Mouse (Mus musculus): ENCODE results near the gene Gna11.

Gene Gna11

DNA sequence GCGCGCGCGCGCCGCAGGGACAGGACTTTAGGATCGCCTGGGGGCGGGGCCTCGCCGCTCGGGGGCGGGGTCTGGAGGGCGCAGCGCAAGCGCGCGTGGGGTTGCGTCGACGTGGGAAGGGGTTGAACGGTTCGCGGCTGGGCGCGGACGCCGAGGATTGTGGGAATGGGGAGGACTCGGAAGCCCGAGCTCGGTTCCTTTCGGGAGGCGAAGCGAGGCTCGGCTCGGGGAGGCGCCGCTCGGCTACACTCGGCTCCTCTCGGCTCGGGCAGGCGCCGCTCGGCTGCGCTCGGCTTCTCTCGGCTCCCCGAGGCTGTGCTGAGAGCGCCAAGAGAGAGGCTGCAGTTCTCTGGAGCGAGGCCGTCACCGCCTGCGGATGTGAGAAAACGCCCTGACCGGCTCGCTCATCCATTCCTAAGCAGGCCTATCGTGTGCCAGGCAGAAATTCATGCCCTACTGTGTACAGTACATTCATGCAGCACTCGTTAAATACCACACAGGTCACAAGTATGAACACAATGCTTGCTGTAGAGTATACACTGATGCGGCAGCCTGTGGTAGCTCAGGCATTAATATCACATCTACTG lies at the start of gene Gna11:
Gna11 (minus strand) TSS at position 30 of the 587 bp plus-strand sequence.
- DNase-seq (ENCODE audit: low spot score) = peak; percentile 99

DNA sequence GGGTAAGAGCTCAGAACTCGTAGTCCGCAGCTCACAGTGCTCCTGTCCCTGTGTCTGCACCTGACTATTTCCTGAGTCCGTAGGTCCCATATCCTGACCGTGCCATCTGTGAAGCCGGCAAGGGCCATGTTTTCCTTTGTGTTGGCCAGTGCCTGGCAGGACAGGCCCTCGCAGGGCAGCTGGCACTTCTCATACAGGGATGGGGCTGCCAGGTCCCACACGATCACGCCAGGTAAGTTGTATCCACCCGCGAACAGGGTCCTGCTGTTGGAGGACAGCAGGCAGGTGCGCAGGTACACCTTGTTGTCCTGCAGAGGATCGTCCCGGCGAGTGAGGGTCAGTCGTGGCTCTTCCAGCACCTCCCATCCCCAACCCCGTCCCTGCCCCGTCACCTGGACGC lies 48.9 kb upstream of the Gna11 start:
- no peak for DNase-seq (ENCODE audit: low spot score)

DNA sequence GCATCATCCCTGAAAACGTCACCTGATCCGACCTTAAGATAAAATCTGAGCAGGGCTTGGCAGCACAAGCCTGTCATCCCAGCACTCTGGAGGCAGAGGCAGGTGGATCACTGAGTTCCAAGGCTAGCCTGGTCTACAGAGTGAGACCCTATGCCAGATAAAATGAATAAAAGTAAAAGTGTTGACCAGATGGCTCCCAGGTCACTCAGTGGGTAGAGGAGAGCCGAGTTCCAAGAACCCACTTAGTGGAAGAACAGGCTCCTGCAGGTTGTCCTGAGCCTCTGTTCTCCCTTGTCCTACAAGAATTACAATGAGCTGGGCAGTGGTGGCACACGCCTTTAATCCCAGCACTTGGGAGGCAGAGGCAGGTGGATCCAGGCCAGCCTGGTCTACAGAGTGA lies 48.2 kb upstream of the Gna11 start:
- DNase-seq (ENCODE audit: low spot score) = no peak

DNA sequence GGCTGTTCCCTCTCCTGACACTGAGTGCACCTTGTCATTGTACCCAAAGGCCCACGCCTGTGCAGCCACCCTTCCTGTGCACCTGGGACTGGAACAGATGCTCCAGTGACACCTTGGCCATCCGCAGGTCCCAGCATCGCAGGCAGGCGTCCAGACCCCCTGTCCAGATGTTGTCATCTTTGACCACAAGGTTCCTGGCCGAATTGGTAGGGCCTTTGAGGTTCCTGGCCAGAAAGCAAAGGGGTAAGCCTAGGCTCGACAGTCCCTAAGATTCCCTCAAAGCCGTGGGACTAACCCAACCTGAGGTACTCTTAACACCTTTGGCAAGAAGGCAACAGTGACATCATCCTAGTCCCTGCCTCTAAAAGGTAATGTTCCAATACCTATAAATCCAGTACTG lies 47.6 kb upstream of the Gna11 start:
- no peak for DNase-seq (ENCODE audit: low spot score)

DNA sequence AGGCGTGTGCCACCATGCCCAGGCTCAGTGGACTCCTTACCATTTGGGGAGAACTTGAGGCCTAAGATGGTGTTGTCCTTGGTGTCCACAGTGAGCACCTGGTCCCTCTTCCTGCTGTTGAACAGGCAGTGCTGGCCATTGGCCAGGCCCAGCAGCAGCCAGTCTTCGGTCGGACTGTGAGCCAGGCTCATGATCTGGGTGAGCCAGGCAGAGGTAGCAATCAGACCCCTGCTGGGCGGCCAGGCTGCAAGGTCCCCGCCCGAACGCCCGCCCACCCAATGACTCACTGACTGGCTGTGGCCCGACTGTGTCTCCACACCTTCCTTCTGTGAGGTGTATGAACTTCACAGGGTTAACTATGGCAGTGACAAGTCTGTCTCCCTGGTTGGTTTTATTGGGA lies 46.9 kb upstream of the Gna11 start:
- no peak for DNase-seq (ENCODE audit: low spot score)

DNA sequence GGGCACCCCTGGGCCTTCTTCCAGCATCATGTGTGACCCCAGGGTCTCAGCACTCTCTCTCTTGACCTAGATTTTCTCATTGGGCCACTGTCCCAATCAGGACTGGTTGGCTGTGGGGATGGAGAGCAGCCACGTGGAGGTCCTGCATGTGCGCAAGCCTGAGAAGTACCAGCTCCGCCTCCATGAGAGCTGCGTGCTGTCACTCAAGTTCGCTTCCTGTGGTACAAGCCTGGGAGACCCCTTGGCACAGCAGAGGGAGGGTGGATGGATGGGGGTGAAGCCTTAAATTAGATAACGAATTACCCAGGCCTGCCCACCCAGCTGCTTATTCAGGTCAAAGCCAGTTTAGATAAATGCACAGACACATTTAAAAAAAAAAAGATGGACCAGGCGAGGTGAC lies 43.7 kb upstream of the Gna11 start:
- no peak for DNase-seq (ENCODE audit: low spot score)

DNA sequence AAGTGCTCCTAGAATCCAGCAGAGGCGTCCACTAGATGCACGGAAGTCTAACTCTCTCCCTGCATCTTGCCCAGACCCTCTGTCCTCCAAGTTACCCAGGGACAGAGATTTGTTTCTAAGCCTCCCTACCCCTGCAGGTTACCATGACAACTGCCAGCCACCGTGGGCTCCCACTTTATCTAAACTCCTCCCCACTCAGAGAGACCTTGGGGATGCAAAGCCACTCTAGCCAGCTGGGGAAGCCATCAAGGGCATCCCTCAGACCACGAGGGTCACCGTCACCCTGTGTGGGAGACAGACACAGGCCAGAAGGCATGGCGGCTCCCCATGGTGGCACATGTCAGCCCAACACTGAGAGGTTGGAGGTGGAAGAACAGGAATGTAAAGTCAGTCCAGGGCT lies 38.4 kb upstream of the Gna11 start:
- DNase-seq (ENCODE audit: low spot score) = no peak

DNA sequence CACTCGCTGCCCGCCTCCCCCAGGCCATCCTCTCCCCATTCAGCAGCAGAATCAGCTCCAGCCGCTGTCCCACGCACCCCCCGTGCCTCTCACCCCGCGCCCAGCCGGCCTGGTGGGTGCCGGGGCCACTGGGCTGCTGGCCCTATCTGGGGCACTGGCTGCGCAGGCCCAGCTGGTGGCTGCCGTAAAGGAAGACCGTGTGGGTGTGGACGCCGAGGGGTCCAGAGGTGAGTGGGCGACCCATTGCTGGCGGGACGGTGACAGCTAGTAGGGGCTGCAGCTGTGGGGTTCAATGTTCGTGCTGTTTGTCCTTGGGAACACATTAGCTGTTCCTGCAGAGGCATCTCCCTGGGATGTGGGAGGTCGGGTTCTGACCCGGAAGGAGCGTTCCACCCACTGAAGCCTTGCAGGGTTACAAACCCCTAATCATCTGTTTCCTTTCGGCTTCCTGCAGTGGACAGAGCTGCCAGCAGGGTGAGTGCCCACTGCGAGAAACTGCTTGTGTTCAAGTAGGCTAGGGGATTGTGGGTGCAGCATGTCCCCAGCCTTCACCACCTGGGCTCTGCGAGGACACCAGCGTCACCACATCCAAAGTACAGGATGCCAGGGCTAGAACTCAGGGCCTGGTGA lies 35.6 kb upstream of the Gna11 start:
- no peak for DNase-seq (ENCODE audit: low spot score)

DNA sequence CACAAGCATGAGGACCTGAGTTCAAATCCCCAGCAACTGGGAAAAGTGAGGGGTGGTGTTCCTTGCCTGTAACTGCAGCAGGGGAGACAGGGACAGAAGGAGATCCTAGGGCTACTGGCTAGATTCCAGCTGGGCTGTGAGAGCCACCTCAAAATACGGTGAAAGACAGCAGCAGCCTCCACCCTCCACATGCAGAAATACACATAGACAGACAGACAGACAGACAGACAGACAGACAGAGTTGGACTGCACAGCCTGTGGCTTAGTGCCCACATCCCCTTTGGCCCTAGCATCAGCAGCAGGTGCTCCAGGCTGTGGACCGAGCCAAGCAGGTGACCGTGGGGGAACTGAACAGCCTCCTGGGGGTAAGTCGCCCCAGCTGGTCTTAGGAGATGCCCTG lies 35.0 kb upstream of the Gna11 start:
- no peak for DNase-seq (ENCODE audit: low spot score)

DNA sequence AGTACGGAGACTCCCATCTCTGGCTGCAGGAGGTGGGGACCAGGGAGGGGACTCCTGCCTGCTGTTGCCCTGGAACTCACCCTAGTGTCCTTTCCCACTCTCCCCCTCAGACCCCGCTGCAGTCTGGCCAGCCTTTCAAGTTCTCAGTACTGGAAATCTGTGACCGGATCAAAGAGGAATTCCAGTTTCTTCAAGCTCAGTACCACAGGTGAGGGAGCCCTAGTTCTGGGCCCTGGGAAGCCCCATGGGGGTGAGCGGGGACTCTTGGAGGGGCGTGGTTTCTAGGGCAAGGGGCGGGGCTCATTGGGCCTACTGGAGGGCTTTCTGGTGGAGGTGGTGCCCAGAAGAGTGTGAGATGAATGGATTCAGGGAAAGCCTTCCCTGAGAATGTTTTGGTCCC lies 30.7 kb upstream of the Gna11 start:
- DNase-seq (ENCODE audit: low spot score) = no peak

DNA sequence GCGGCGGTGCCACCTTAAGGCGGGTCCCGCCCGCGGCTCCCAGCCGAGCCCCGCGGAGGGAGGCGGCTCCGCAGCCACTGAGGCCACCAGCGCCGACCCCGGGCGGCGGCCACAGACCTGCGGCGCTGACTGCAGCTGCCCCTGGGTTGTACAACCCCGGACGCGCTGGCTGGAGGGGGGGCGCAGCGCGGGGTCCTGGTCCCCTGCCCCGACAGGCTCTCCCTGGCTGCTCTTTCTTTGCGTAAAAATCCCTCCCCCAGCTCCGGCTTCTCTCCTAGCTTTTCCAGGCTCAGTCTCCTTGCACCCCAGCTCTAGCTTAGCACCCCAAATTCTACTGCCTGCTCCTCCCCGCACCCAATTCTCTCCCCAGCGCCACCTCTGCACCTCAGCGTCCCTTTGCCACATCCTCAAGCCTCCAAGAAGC lies 30.2 kb upstream of the Gna11 start:
- DNase-seq (ENCODE audit: low spot score) = no peak

DNA sequence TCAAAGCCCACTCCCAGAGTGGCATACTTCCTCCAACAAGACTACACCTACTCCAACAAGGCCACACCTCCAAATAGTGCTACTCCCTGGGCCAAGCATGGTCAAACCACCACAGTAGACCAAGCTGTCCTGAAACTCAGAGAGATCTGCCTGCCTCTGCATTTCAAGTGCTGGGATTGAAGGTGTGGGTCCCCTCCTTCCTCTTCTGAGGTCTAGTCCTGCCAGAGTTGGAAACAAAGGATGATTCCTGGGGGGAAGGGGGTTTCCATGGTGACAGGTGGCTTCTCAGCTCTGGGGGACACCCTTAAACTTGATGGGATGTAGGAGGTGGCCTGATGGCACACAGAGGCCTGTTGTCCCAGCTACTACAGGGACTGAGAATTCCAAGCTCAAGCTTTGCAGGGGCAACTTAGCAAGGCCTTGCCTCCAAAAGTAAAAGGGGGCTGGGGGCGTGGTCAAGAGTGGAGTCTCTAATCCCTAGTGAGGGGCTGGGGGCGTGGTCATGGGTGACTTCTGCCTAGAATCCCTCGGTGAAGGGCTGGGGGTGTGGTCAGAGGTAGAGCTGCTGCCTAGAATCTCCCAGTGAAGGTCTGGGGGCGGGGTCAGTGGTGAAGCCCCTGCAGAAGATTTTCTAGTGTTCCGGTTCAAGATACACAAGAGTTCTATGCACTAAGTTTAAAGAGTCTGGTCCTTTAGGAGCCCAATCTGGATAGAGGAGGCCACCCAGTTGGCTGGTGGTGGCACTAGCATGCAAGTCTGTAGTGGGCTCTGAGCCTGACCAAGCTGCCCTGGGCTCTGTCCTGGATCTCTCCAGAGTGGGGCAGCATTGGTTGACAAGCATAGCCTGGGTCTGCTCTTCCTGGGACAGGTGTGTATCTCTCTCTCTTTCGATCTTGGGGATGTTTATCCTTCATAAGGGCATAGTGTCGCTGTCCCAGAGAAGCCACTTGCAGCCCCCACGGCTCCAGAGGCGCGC lies 29.4 kb upstream of the Gna11 start, which contains the start of gene Tle2:
Tle2 (plus strand) TSS at position 481 of the 976 bp plus-strand sequence.
- no peak for DNase-seq (ENCODE audit: low spot score)

DNA sequence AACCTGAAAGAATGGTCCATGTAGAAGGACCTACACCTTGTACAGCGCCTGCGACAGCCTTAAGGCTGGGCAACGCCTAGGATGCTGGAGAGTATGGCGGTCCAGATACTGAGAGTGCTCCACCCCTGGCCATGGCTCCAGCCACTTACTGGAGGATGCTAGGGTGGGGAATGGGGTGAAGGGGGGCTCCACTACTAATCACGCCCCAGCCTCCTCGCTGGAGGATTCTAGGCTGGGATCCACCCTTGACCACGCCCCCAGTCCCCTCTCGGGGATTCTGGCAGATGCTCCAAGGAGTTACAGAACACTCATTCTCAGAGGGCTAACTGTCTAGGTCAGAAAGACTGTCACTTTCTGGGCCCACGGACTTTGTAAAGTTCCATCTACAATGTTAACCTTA lies 28.0 kb upstream of the Gna11 start:
- no peak for DNase-seq (ENCODE audit: low spot score)

DNA sequence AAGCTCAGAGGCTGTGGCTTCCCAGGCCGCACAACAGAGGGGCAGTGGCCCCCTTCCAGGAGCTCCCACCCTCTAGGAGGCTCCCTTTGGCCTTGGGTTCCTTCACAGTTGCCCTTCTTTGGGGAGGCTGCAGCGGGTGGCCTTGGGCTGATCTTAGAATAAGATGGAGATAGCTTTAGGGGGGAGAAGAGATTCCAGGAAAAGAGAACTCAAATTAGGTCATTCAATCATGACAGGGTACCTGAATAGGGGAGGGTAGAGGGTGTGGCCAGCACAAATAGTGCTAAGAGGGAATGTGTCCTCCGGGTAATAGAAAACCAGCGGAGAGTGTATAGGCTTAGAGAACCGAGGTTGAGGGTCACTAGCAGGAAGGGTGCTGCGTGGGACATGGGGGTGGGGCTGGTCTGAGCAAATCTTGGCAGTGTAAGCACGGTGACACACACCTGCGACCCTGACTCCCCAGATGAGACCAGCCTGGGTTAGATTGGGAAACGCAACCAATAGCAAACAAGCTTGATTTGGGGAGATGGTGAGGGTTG lies 27.2 kb upstream of the Gna11 start:
- DNase-seq (ENCODE audit: low spot score) = no peak

DNA sequence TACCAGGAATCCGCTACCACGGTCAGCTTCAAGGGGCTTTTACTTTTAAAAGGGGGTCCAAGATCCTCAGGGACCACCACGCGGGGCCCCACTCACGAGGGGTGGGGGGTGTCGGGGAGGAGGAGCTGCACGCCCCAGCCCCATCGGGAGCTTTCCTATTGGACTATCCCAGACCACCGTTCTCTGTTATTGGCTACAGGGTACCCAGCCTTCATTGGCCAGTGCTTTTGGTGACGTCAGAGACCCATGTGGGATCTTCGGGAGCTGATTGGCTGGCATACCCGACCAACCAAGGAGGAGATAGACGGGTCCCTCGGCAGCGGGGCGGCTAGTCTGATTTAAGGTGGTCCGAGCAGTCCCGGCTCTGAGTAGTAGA lies 26.5 kb upstream of the Gna11 start:
- peak; percentile 100 for DNase-seq (ENCODE audit: low spot score)

DNA sequence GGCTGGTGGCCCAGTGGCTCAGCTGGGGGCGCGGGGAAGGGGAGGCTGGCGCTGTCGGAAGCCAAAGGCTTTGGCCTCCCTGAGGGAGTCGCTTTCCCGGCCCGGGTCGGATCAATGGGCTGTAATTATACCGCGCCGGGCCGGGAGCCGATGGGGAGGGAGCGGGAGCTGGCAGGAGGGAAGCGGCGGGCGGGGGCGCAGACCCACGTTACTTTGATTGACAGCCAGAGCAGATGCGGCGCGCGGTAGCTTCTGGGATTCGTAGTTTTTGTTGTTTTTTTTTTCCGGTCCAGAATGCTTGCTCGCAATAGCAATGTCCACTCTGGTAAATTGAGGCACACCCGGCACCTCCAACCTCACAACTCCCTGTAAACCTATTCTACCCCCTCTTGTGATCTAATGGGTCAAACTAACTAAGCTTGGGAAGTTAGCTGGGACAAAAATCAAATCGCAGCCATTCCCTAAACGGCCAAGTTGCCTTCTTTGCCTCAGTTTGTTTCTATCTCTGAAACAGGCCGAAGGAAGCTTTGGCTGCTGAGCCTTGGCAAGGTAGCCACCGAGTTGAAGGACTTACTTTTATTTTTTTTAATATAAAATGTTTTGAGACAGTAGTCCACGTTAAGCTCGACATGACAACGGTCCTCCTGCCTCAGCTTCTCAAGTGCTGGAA lies 26.0 kb upstream of the Gna11 start:
- DNase-seq (ENCODE audit: low spot score) = peak; percentile 94

DNA sequence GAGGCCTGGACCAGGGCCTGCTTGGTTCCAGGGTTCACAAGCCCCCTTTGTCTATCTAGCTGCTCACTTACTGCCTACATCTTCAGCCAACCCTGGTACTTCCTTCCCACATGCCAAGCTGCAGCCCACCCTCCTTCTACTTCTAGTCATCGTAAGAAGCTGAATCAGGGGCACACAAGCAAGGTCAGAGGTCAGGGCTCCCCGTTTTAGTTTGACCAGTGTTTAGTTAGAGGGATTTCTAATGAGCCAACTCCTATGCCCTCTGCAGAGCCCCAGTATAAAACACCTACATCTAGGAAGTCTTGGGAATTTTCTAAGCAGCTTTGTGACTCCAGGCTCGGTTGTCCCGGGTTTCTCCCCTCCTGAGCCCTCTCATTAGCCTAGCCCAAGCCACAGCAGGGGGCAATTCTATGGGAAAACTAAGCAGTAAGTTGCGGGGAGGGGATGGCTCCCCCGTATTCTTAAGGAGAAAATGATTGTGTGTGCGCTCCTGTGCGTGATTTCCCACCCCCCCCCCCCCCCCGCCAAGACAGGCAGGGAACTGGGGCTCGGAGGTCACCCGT lies 25.3 kb upstream of the Gna11 start:
- no peak for DNase-seq (ENCODE audit: low spot score)

DNA sequence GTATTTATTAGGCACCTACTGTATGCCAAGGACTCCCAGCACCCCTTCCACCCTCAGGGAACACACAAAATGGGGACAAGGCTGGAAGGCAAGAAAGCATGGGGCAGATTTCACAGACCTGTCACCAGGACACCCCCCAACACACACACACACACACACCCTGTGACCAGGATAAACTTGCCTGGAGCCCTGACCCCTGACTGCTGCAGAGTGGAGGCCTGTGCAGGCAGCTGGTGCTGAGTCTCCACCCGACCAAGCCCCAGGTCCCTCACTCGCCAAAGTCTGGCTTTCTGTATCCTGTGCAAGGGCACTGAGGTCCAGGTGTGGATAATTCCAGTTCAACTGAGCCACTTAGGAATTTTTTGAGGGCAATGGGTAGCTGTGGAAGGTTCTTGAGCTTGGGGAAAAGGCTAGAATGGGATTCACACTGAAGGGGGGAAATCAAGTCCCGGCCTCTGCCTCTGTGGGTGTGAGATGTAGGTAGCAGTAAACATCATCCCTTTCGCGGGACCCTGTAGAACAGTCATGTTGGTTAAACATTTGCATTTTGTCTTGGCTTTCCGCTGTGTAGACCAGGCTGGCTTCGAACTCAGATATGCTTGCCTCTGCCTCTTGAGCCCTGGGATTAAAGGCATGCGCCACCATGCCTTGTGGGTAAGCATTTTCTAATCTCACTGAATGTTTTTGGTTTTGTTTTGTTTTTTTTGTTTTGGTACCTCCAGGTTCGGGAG lies 24.7 kb upstream of the Gna11 start:
- DNase-seq (ENCODE audit: low spot score) = no peak

DNA sequence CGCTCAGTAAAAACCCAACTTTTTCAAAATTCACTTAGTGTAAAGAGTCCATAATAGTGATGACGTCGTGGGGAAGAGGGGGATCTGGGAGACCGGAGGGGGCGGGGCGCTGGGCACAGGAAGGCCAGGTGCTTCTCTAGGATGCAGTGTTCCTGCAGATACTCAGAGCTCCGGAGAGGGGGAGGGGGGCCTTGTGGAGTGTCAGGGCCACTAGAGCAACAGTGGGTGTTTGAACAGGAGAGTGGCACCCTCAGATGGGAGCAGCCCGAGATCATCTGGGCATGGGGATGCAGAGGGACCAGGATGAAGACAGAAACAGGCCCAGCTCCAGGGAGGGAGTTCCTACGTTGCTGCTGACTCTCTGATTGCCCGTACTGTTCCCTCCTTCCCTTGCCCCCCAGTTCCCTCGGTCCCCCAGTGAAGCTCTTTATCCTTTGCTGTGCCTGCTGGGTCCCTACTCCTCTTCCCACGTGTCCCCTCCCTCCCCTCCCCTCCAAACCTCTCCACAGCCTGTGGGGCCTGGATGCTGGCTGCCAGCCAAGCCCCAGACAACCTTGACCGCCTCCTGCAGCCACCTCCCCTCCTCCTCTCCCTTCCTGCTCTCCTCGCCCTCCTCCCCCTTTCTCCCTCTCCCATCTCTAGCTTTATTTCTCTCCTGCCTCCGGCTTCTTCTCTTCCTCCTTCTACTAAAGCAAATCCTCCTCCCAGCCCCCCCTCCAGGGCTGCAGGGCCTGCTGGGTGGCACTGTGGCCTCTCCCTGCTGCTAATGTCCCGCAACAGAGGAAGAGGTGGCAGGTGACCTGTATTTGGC lies 23.6 kb upstream of the Gna11 start:
- DNase-seq (ENCODE audit: low spot score) = no peak
